Mouse (Mus musculus) kidney, adult 2 months (tissue): ENCODE data around the gene Zfp322a.

ENCODE experiments used
- CTCF ChIP-seq: fragments of 200-500 bp; conservative IDR thresholded peaks from 2 replicates; pipeline ENCODE4 v1.5.1; 2011; ENCODE audit warnings: low read depth, mild to moderate bottlenecking, control low read depth, low read length, moderate library complexity, mixed read lengths; ENCODE audit not compliant: insufficient read depth, insufficient read length
- POLR2A ChIP-seq: fragments of 200-500 bp; IDR thresholded peaks from one replicate; pipeline ENCODE4 v1.6.1; 2011; ENCODE audit warnings: low read depth, low read length, control low read depth

GRCm38 (mm10) chr13:23411311-23412210, 42.6 kb upstream of the Zfp322a start:
- TF ChIP-seq CTCF: no peak
- TF ChIP-seq POLR2A: no peak
